Mouse (Mus musculus): ENCODE measurements around the gene Slc6a6. TPM values are rescaled to one million over a fixed set of nuclear protein-coding genes. Genes with fewer than 3 reads are reported as not detected.

Gene Slc6a6
- polyA plus RNA-seq, 1 experiment from 2014 or later = 54.6 TPM

- Histone ChIP-seq H3K36me3 (0 out of 2 replicates have a peak, but pooled peaks cover 6% of the 10 kb centered on the region), H3K4me3 (replicated peaks) (no peak overlapping the region), H3K9ac (no peak overlapping the region), H3K9me3 (no peaks in the 10 kb centered on the region), H3K27ac (no peak overlapping the region), H3K4me2 (no peak overlapping the region), H3K4me1 (peaks cover 28% of the 10 kb centered on the region), H3K27me3 (replicated peaks) (no peaks in the 10 kb centered on the region)
- ATAC-seq (ENCODE audit: insufficient read depth, low FRiP score, low read depth) = no peak
- 76% methylated on average over 2 of the region's 2 CpGs for WGBS
Observed at GRCm38 (mm10) chr6:91718067-91718466, 34.2 kb downstream of the Slc6a6 start.

GRCm38 (mm10) chr6:91718603-91719002 is 34.8 kb downstream of the Slc6a6 start:
- no peak overlapping the region for H3K4me3 ChIP-seq (replicated peaks)
- WGBS = 70% methylated on average over 3 of the region's 3 CpGs
- H3K9ac ChIP-seq = no peak overlapping the region
- no peak for ATAC-seq (ENCODE audit: insufficient read depth, low FRiP score, low read depth)
- H3K9me3 ChIP-seq = no peaks in the 10 kb centered on the region
- no peaks in the 10 kb centered on the region for H3K27me3 ChIP-seq (replicated peaks)
- H3K36me3 ChIP-seq = 0 out of 2 replicates have a peak, but pooled peaks cover 6% of the 10 kb centered on the region
- H3K4me1 ChIP-seq = peaks cover 22% of the 10 kb centered on the region
- H3K27ac ChIP-seq = 0 out of 2 replicates have a peak overlapping the region, but pooled peaks have one; percentile 51
- no peak overlapping the region for H3K4me2 ChIP-seq

GRCm38 (mm10) chr6:91719042-91719747 is 35.3 kb downstream of the Slc6a6 start:
- WGBS = 62% methylated on average over 6 of the region's 6 CpGs
- H3K9me3 ChIP-seq = no peaks in the 10 kb centered on the region
- H3K4me2 ChIP-seq = no peak overlapping the region
- ATAC-seq (ENCODE audit: insufficient read depth, low FRiP score, low read depth) = peak; percentile 16; the same call in 1 of the 2 replicates
- no peaks in the 10 kb centered on the region for H3K27me3 ChIP-seq (replicated peaks)
- no peak overlapping the region for H3K4me3 ChIP-seq (replicated peaks)
- peaks cover 6% of the 10 kb centered on the region; the same call in 1 of the 2 replicates for H3K36me3 ChIP-seq
- H3K27ac ChIP-seq = peak overlapping the region; percentile 51
- H3K4me1 ChIP-seq = peaks cover 19% of the 10 kb centered on the region
- no peak overlapping the region for H3K9ac ChIP-seq

GRCm38 (mm10) chr6:91719865-91720533 is 36.1 kb downstream of the Slc6a6 start:
- WGBS = 17% methylated on average over 9 of the region's 9 CpGs
- no peak for ATAC-seq (ENCODE audit: insufficient read depth, low FRiP score, low read depth)
- Histone ChIP-seq H3K36me3 (peaks cover 8% of the 10 kb centered on the region; the same call in 1 of the 2 replicates), H3K27ac (peak overlapping the region; percentile 51), H3K9ac (no peak overlapping the region), H3K4me2 (no peak overlapping the region), H3K27me3 (replicated peaks) (no peaks in the 10 kb centered on the region), H3K9me3 (no peaks in the 10 kb centered on the region), H3K4me3 (replicated peaks) (no peak overlapping the region), H3K4me1 (peaks cover 19% of the 10 kb centered on the region)

GRCm38 (mm10) chr6:91720588-91721214 is 36.8 kb downstream of the Slc6a6 start:
- H3K27me3 ChIP-seq (replicated peaks) = no peaks in the 10 kb centered on the region
- H3K36me3 ChIP-seq = peaks cover 9% of the 10 kb centered on the region
- no peak overlapping the region for H3K4me2 ChIP-seq
- H3K4me3 ChIP-seq (replicated peaks) = no peak overlapping the region
- no peak overlapping the region for H3K27ac ChIP-seq
- no peaks in the 10 kb centered on the region for H3K9me3 ChIP-seq
- H3K4me1 ChIP-seq = peaks cover 19% of the 10 kb centered on the region
- ATAC-seq (ENCODE audit: insufficient read depth, low FRiP score, low read depth) = no peak
- WGBS = 47% methylated on average over 4 of the region's 4 CpGs
- no peak overlapping the region for H3K9ac ChIP-seq

GRCm38 (mm10) chr6:91721215-91721701 is 37.4 kb downstream of the Slc6a6 start:
- Histone ChIP-seq H3K9ac (no peak overlapping the region), H3K4me2 (no peak overlapping the region), H3K36me3 (peaks cover 15% of the 10 kb centered on the region), H3K4me1 (peaks cover 19% of the 10 kb centered on the region), H3K27me3 (replicated peaks) (no peaks in the 10 kb centered on the region), H3K9me3 (no peaks in the 10 kb centered on the region), H3K4me3 (replicated peaks) (no peak overlapping the region), H3K27ac (no peak overlapping the region)
- ATAC-seq (ENCODE audit: insufficient read depth, low FRiP score, low read depth) = no peak
- WGBS = 62% methylated on average over 12 of the region's 12 CpGs

GRCm38 (mm10) chr6:91727361-91727760 is 43.5 kb downstream of the Slc6a6 start:
- H3K27ac ChIP-seq = no peak overlapping the region; the same call in 1 of the 2 replicates
- no peak overlapping the region for H3K4me3 ChIP-seq (replicated peaks)
- no peak for ATAC-seq (ENCODE audit: insufficient read depth, low FRiP score, low read depth)
- H3K4me1 ChIP-seq = peaks cover 29% of the 10 kb centered on the region
- H3K4me2 ChIP-seq = no peak overlapping the region
- H3K9me3 ChIP-seq = no peaks in the 10 kb centered on the region
- no peak overlapping the region; the same call in 1 of the 2 replicates for H3K9ac ChIP-seq
- peaks cover 16% of the 10 kb centered on the region for H3K36me3 ChIP-seq
- 63% methylated on average over 1 of the region's 1 CpGs for WGBS
- H3K27me3 ChIP-seq (replicated peaks) = no peaks in the 10 kb centered on the region

GRCm38 (mm10) chr6:91728939-91729619 is 45.2 kb downstream of the Slc6a6 start:
- WGBS = 45% methylated on average over 6 of the region's 6 CpGs
- Histone ChIP-seq H3K27ac (peak overlapping the region; percentile 92), H3K27me3 (replicated peaks) (no peaks in the 10 kb centered on the region), H3K4me2 (peak overlapping the region; percentile 35), H3K4me3 (replicated peaks) (no peak overlapping the region), H3K36me3 (peaks cover 16% of the 10 kb centered on the region), H3K9me3 (no peaks in the 10 kb centered on the region), H3K4me1 (peaks cover 29% of the 10 kb centered on the region), H3K9ac (no peak overlapping the region)
- 0 out of 2 replicates have a peak, but pooled peaks have one; percentile 21 for ATAC-seq (ENCODE audit: insufficient read depth, low FRiP score, low read depth)

- Histone ChIP-seq H3K9ac (no peak overlapping the region), H3K36me3 (peaks cover 14% of the 10 kb centered on the region)
- peak; percentile 88 for ATAC-seq (ENCODE audit: insufficient read depth, low FRiP score, low read depth)
Observed at GRCm38 (mm10) chr6:91729677-91730127, 45.8 kb downstream of the Slc6a6 start.

GRCm38 (mm10) chr6:91732138-91732537 is 48.3 kb downstream of the Slc6a6 start:
- 85% methylated on average over 11 of the region's 11 CpGs for WGBS
- Histone ChIP-seq H3K27me3 (replicated peaks) (no peaks in the 10 kb centered on the region), H3K9ac (no peak overlapping the region), H3K4me3 (replicated peaks) (no peak overlapping the region), H3K36me3 (peaks cover 12% of the 10 kb centered on the region; the same call in 1 of the 2 replicates), H3K4me1 (peaks cover 39% of the 10 kb centered on the region), H3K9me3 (no peaks in the 10 kb centered on the region), H3K4me2 (no peak overlapping the region), H3K27ac (no peak overlapping the region)
- ATAC-seq (ENCODE audit: insufficient read depth, low FRiP score, low read depth) = no peak

More at GRCm38 (mm10) chr6:91729677-91730127, 45.8 kb downstream of the Slc6a6 start:
- 19% methylated on average over 12 of the region's 12 CpGs for WGBS
- H3K9me3 ChIP-seq = no peaks in the 10 kb centered on the region
- H3K27ac ChIP-seq = peak overlapping the region; percentile 92
- H3K4me1 ChIP-seq = peaks cover 29% of the 10 kb centered on the region
- H3K4me2 ChIP-seq = peak overlapping the region; percentile 35
- no peaks in the 10 kb centered on the region for H3K27me3 ChIP-seq (replicated peaks)
- no peak overlapping the region for H3K4me3 ChIP-seq (replicated peaks)

GRCm38 (mm10) chr6:91736471-91736870 is 52.6 kb downstream of the Slc6a6 start:
- Histone ChIP-seq H3K36me3 (peaks cover 20% of the 10 kb centered on the region), H3K4me3 (replicated peaks) (no peak overlapping the region), H3K27ac (peak overlapping the region; percentile 51), H3K27me3 (replicated peaks) (no peaks in the 10 kb centered on the region), H3K9me3 (no peaks in the 10 kb centered on the region), H3K4me2 (no peak overlapping the region), H3K4me1 (peaks cover 24% of the 10 kb centered on the region), H3K9ac (no peak overlapping the region)
- ATAC-seq (ENCODE audit: insufficient read depth, low FRiP score, low read depth) = peak; percentile 73
- WGBS = 44% methylated on average over 5 of the region's 5 CpGs
